Mouse (Mus musculus): Measurements from ENCODE around the gene Cabp1. TPM values are rescaled to one million over a fixed set of nuclear protein-coding genes. Genes with fewer than 3 reads are reported as not detected.
A peak's percentile ranks its signal among the peaks of the same experiment; 100 is the strongest.

Cabp1 gene
- polyA plus RNA-seq, 1 experiment from 2014 or later, result 10.3 TPM

DNA sequence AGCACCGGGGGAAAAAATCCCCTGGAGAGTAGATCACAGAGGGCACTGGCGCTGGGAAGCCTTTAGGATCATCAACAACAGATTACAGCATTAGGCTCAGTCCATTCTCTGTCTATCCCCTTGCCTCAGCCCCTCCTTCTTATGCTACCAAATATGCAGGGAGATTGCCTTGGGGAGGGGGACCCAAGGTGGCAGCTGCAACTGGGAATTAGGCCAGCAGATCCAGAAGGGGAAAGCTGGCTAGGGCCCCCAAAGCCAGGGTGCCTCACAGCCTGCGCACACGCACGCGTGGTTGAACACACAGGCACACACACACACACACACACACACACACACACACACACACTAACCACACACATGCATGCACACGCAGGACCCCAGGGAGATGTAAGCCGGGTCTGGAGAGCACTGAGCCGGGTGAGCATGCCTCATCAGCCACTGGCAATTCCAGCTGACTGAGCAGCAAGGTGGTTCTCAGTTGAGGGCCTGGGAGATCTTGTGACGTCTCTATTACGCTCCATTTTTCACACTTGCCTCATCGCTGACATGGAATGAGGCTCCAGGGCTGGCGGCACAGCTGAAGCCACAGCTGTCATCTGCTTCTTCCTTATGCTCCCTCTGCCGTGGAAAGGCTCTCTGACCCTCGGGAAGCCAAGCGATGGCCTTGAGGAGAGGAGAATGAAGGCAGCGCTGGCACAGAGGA lies 7.7 kb downstream of the Cabp1 start:
- Histone ChIP-seq H3K9me3 (replicated peaks) (no peaks in the 10 kb centered on the region), H3K27ac (peak overlapping the region; percentile 76), H3K4me3 (no peak overlapping the region), H3K9ac (0 out of 2 replicates have a peak overlapping the region, but pooled peaks have one; percentile 23), H3K36me3 (no peaks in the 10 kb centered on the region), H3K27me3 (peaks cover 46% of the 10 kb centered on the region), H3K4me2 (replicated peaks) (peak overlapping the region; percentile 29), H3K4me1 (peaks cover 40% of the 10 kb centered on the region)
- ATAC-seq (ENCODE audit: low FRiP score), result peak; percentile 74
- 31% methylated on average over 17 of the region's 17 CpGs for WGBS

DNA sequence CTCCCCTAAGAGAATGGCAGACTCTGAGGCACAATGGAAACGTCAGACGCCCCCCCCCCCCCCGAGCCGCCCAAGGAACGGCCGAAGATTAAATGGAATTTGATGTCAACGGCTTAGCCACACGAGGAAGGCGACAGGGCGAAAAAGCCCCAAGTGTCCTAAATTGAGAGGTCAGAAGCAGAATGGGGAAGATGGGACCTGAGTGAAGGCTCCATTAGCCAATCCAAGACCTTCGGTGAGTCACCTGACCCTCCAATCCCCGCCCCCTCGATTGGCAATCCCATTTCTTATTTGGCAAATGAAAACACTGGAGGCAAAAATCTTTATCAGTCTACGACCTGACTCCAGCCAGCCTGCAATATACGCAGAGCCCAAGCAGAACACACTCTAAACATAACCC lies 9.5 kb downstream of the Cabp1 start:
- peaks cover 29% of the 10 kb centered on the region for H3K27me3 ChIP-seq
- H3K4me2 ChIP-seq (replicated peaks), result peak overlapping the region; percentile 42; the same call in 1 of the 2 replicates
- 19% methylated on average over 15 of the region's 15 CpGs for WGBS
- peak overlapping the region; percentile 22 for H3K4me3 ChIP-seq
- peaks cover 39% of the 10 kb centered on the region for H3K4me1 ChIP-seq
- no peak overlapping the region for H3K9ac ChIP-seq
- no peaks in the 10 kb centered on the region for H3K36me3 ChIP-seq
- H3K9me3 ChIP-seq (replicated peaks), result no peaks in the 10 kb centered on the region
- peak overlapping the region; percentile 55 for H3K27ac ChIP-seq
- no peak for ATAC-seq (ENCODE audit: low FRiP score)

DNA sequence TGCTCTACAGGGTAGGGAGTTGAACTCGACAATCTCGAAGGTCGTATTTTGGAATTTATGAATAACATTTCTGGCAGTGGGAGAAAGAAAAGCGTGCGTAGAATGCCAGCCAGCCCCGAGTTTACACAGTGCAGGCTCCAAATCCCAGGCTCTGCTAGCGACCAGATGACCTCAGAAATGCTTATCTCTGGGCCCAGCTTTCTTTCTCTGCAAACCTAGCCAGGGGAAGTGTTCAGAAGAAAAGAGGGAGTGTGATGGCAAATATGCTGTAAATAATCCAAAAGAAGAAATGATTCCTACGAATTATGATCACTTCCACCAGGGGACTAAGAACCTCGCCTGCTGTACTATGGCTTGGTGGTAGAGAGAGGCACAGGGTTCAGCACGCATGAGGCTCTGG lies 10.7 kb downstream of the Cabp1 start:
- Histone ChIP-seq H3K4me1 (peaks cover 39% of the 10 kb centered on the region), H3K36me3 (no peaks in the 10 kb centered on the region), H3K4me2 (replicated peaks) (no peak overlapping the region), H3K27me3 (peaks cover 24% of the 10 kb centered on the region), H3K4me3 (no peak overlapping the region), H3K27ac (no peak overlapping the region), H3K9ac (no peak overlapping the region), H3K9me3 (replicated peaks) (no peaks in the 10 kb centered on the region)
- 84% methylated on average over 10 of the region's 10 CpGs for WGBS
- ATAC-seq (ENCODE audit: low FRiP score), result no peak

DNA sequence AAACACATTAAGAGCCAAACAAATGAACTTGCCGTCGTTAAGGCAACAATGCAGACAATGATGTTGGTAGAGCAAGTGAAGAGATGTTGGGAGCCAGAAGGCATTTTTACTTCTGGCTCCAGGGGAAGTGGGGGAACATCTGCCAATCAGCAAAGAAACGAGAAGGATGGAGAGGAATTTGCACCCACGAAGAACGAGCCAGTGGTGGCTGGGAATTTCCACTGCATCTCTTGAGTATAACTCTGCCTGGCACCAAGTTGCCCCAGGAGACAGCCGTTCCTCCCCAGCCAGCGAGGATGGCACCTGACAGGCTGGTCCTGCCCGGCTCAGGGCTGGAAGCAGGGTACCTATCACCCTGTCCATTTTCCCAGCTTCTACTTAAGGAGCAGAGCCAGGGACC lies 11.3 kb downstream of the Cabp1 start:
- Histone ChIP-seq H3K36me3 (no peaks in the 10 kb centered on the region), H3K4me3 (no peak overlapping the region), H3K9me3 (replicated peaks) (no peaks in the 10 kb centered on the region), H3K27me3 (peaks cover 25% of the 10 kb centered on the region), H3K27ac (no peak overlapping the region), H3K4me1 (peaks cover 39% of the 10 kb centered on the region), H3K9ac (no peak overlapping the region), H3K4me2 (replicated peaks) (no peak overlapping the region)
- 83% methylated on average over 8 of the region's 8 CpGs for WGBS
- no peak for ATAC-seq (ENCODE audit: low FRiP score)

DNA sequence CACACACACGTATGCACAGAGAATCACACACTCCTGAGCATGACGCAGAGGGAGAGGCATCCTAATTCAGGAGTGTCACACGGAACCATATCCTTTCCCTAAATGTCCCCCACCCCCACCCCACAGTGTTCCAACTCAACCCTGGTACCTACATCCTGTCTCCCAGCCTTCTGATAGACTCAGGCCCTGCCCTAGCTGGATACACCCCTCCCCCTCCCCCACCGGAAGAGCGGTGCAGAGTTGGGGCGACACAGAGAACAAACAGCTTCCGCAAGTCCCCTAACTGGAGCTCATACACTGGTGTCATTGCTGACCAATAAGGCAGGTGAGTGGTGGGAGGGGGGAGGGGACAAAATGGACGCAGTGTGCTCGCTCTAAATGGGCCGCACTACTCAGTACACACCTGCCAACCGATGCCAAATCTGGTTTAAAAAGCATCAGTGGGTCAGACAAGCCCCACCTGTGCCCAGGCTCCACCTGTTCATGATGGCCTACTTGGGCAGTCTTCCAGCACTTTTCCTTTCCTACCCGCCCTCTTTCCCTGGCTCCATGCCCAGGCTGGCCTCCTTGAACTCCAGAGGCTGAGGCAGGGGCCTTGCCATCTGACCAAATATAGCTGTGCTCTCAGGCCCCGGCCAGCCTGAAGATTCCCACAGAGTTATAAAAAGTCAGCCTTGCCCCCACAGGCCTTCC lies 12.8 kb downstream of the Cabp1 start:
- WGBS, result 82% methylated on average over 13 of the region's 13 CpGs
- H3K9me3 ChIP-seq (replicated peaks), result no peaks in the 10 kb centered on the region
- H3K27me3 ChIP-seq, result peaks cover 20% of the 10 kb centered on the region
- peaks cover 26% of the 10 kb centered on the region for H3K4me1 ChIP-seq
- no peak for ATAC-seq (ENCODE audit: low FRiP score)
- no peak overlapping the region for H3K9ac ChIP-seq
- H3K4me3 ChIP-seq, result no peak overlapping the region
- H3K4me2 ChIP-seq (replicated peaks), result no peak overlapping the region
- no peaks in the 10 kb centered on the region for H3K36me3 ChIP-seq
- H3K27ac ChIP-seq, result no peak overlapping the region

DNA sequence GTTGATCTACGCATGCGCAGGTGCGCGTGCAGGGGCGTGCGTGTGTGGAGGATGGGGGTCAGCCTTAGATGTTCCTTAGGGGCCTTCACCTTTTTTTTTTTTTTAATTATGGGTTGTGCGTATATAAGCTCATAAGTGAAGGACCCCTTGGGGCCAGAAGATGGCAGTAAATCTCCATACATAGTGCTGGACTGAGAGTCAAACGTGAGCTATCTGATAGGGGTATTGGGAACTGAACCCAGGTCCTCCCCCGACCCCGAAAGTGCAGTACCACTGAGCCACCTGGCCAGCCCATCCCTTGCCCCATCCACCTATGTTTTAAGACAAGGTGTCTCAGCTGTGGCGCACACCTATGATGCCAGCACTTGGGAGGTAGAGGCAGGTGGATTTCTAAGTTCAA lies 14.6 kb downstream of the Cabp1 start:
- Histone ChIP-seq H3K9me3 (replicated peaks) (no peaks in the 10 kb centered on the region), H3K4me2 (replicated peaks) (no peak overlapping the region), H3K4me3 (no peak overlapping the region), H3K27me3 (peaks cover 11% of the 10 kb centered on the region), H3K4me1 (peaks cover 12% of the 10 kb centered on the region), H3K27ac (no peak overlapping the region), H3K9ac (no peak overlapping the region), H3K36me3 (no peaks in the 10 kb centered on the region)
- 96% methylated on average over 11 of the region's 11 CpGs for WGBS
- no peak for ATAC-seq (ENCODE audit: low FRiP score)

DNA sequence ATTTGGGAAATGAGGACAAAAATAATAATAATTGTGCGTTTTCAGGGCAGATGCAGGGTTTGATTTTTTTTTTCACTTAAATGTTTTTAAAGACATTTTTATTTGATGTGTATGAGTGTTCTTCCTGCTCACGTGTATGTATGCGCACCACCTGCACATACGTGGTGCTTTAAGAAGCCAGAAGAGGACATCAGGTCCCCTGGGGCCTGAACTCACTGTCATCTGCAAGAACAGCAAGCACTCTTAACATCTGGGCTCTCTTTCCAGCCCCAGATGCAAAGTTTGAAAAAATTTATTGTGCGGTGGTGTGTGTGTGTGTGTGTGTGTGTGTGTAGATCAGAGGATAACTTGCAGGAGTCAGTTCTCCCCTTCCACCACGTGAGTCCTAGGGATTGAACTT lies 16.3 kb downstream of the Cabp1 start:
- 0 out of 2 replicates have a peak, but pooled peaks cover 2% of the 10 kb centered on the region for H3K9me3 ChIP-seq (replicated peaks)
- ATAC-seq (ENCODE audit: low FRiP score), result no peak
- WGBS, result 80% methylated on average over 6 of the region's 6 CpGs

DNA sequence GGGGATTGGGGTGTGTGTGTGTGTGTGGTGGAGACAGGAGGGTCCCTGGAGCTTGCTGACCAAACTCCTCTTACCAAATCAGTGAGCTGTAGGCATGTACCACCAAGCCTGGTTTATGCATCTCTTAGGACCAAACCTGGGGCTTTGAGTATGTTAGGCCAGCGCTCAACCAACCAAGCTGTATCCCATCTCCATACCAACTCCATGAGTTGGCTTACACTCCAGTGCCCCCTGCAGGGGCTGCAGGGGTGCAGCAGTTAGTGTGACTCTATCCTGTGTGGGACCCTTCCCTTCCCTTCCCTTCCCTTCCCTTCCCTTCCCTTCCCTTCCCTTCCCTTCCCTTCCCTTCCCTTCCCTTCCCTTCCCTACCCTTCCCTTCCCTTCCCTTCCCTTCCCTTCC lies 19.6 kb downstream of the Cabp1 start:
- Histone ChIP-seq H3K27ac (no peak overlapping the region), H3K27me3 (peaks cover 4% of the 10 kb centered on the region; the same call in 1 of the 2 replicates), H3K4me3 (no peak overlapping the region), H3K9ac (no peak overlapping the region), H3K4me2 (replicated peaks) (no peak overlapping the region), H3K9me3 (replicated peaks) (0 out of 2 replicates have a peak, but pooled peaks cover 2% of the 10 kb centered on the region), H3K4me1 (no peaks in the 10 kb centered on the region), H3K36me3 (no peaks in the 10 kb centered on the region)
- no peak for ATAC-seq (ENCODE audit: low FRiP score)
- 100% methylated on average over 1 of the region's 1 CpGs for WGBS

More for the DNA sequence above, 16.3 kb downstream of the Cabp1 start:
- Histone ChIP-seq H3K27ac (no peak overlapping the region), H3K4me2 (replicated peaks) (no peak overlapping the region), H3K4me1 (0 out of 2 replicates have a peak, but pooled peaks cover 3% of the 10 kb centered on the region), H3K27me3 (peaks cover 8% of the 10 kb centered on the region), H3K4me3 (no peak overlapping the region), H3K9ac (no peak overlapping the region), H3K36me3 (no peaks in the 10 kb centered on the region)

DNA sequence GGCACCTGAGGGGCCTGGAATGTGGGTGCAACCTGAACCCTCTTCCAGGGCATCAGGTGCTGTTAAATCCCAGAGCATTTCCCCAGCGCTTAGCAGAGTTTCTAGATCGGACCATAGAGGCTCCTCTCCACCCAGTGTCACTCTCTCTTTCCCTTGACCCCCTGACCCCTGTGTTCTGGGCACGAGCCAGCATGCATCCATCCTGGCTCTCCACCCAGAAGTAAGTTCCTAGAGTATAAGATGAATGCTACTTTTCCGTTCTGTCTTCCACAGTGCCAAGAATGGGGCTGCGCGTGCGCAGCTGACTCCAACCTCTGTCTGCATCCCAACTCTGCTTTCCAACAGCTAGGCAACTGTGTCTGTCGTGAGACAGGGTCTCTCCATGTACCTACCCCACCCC lies 24.0 kb downstream of the Cabp1 start:
- no peak for ATAC-seq (ENCODE audit: low FRiP score)
- peaks cover 6% of the 10 kb centered on the region; the same call in 1 of the 2 replicates for H3K4me1 ChIP-seq
- 80% methylated on average over 8 of the region's 8 CpGs for WGBS
- no peaks in the 10 kb centered on the region for H3K36me3 ChIP-seq
- H3K4me2 ChIP-seq (replicated peaks), result no peak overlapping the region
- H3K9me3 ChIP-seq (replicated peaks), result 0 out of 2 replicates have a peak, but pooled peaks cover 2% of the 10 kb centered on the region
- no peak overlapping the region for H3K4me3 ChIP-seq
- H3K9ac ChIP-seq, result no peak overlapping the region
- H3K27ac ChIP-seq, result no peak overlapping the region
- no peaks in the 10 kb centered on the region for H3K27me3 ChIP-seq

GRCm38 (mm10) chr5:115168641-115169415 lies 25.4 kb downstream of the Cabp1 start:
- Histone ChIP-seq H3K9ac (peak overlapping the region; percentile 18; the same call in 1 of the 2 replicates), H3K4me2 (replicated peaks) (no peak overlapping the region), H3K4me1 (peaks cover 6% of the 10 kb centered on the region; the same call in 1 of the 2 replicates), H3K27ac (no peak overlapping the region), H3K27me3 (no peaks in the 10 kb centered on the region), H3K9me3 (replicated peaks) (0 out of 2 replicates have a peak, but pooled peaks cover 2% of the 10 kb centered on the region), H3K4me3 (no peak overlapping the region), H3K36me3 (no peaks in the 10 kb centered on the region)
- 52% methylated on average over 27 of the region's 27 CpGs for WGBS
- no peak for ATAC-seq (ENCODE audit: low FRiP score)

DNA sequence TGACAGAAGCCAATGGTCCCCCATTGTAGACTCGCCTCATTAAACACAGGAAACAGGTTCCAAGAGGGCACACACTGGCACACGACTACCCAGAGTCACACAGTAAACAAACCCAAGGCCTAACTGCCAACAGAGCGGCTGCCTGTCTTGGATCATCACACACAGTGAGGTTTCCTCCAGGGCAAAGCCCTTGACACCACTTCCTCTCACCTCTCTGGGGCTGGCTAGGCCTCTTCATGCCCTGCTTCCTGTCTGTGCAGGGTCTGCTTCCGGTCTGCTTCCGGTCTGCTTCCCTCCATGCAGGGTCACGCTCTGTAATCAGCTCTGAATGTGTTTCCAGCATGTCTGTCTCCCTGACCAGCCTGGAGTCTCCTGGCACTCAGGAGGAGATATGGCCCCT lies 26.8 kb downstream of the Cabp1 start:
- 80% methylated on average over 6 of the region's 6 CpGs for WGBS
- Histone ChIP-seq H3K36me3 (no peaks in the 10 kb centered on the region), H3K4me3 (no peak overlapping the region)

DNA sequence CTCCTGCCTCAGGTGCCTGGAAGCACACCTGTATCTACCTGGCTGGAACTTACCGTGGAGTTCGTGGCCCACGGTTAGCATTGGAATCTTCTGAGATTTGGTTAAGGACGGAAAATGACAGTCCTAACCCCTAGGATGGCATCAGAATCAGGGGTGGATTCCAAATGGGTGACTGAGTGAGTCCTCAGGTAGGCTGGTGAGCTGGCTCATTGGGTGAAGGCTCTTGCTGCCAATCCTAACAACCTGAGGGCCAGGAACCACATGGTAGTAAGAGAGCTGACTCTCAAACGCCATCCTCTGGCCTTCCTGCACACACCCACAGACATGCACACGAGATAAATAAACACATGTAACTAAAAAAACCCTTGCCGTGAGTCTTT lies 27.4 kb downstream of the Cabp1 start:
- H3K27me3 ChIP-seq, result no peaks in the 10 kb centered on the region
- H3K36me3 ChIP-seq, result no peaks in the 10 kb centered on the region
- 85% methylated on average over 7 of the region's 7 CpGs for WGBS
- H3K9ac ChIP-seq, result no peak overlapping the region
- H3K4me2 ChIP-seq (replicated peaks), result no peak overlapping the region
- H3K9me3 ChIP-seq (replicated peaks), result no peaks in the 10 kb centered on the region
- no peak overlapping the region for H3K27ac ChIP-seq
- H3K4me1 ChIP-seq, result peaks cover 6% of the 10 kb centered on the region; the same call in 1 of the 2 replicates
- no peak for ATAC-seq (ENCODE audit: low FRiP score)
- no peak overlapping the region for H3K4me3 ChIP-seq

More for the DNA sequence above, 26.8 kb downstream of the Cabp1 start:
- H3K27ac ChIP-seq, result no peak overlapping the region
- H3K9me3 ChIP-seq (replicated peaks), result no peaks in the 10 kb centered on the region
- no peak overlapping the region for H3K9ac ChIP-seq
- no peak overlapping the region for H3K4me2 ChIP-seq (replicated peaks)
- H3K27me3 ChIP-seq, result no peaks in the 10 kb centered on the region
- peaks cover 6% of the 10 kb centered on the region; the same call in 1 of the 2 replicates for H3K4me1 ChIP-seq
- no peak for ATAC-seq (ENCODE audit: low FRiP score)
